Mouse (Mus musculus): ENCODE data around the gene Spata31d1a. TPM values are rescaled to one million over a fixed set of nuclear protein-coding genes. Genes with fewer than 3 reads are reported as not detected.

Gene Spata31d1a
- polyA plus RNA-seq, 1 experiment from 2014 or later: 0.03 TPM

GRCm38 (mm10) chr13:59667763-59668162 lies 42.4 kb downstream of the Spata31d1a start:
- no peaks in the 10 kb centered on the region for H3K27me3 ChIP-seq
- 0 out of 2 replicates have a peak overlapping the region, but pooled peaks have one; percentile 13 for H3K9ac ChIP-seq
- peak overlapping the region; percentile 31 for H3K27ac ChIP-seq
- no peak for DNase-seq
- H3K9me3 ChIP-seq (replicated peaks): no peaks in the 10 kb centered on the region
- H3K4me1 ChIP-seq (replicated peaks): peaks cover 74% of the 10 kb centered on the region
- WGBS (ENCODE audit: insufficient replicate concordance): 65% methylated on average over 5 of the region's 5 CpGs
- peaks cover 62% of the 10 kb centered on the region for H3K36me3 ChIP-seq
- no peak overlapping the region for H3K4me3 ChIP-seq (replicated peaks)
- H3K4me2 ChIP-seq: peak overlapping the region; percentile 21; the same call in 1 of the 2 replicates
- no peak for ATAC-seq (ENCODE audit: low read depth)

DNA sequence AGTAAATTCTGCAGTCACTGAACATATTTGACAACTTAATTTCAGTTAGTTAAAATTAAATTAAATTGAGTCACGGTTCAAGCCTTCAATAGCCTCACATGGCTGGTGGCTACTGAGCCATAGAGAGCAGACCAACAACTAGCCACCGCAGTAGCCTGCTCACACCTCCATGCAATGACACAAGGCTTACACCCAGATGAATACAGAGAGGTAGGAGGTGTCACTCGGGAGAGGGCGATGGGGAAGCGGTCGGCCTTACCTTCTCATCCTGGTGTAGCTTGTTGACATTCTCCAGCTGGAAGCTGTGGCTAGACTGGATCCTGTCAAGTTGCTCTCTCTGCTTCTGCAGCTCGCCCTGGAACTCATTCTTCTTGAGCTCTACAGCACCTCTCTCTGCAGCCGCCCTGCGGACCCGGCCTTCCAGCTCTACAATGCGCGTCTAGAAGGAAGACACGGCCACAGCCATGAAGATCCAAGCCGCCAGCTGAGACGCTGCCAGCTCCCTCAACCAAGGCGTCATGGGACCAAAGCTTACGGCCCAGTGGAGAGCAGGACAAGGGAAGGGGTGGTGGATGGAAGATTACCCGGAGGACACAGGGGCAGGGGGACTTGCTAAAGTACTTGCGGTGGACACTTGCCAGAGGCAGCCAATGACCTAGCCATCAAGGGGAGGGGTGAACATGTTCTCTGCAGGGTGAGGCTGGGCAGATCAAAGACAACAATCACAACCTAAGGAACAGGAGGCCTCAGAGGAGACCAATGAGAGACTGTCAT lies 46.0 kb downstream of the Spata31d1a start:
- Histone ChIP-seq H3K4me2 (no peak overlapping the region), H3K4me1 (replicated peaks) (peaks cover 63% of the 10 kb centered on the region), H3K4me3 (replicated peaks) (no peak overlapping the region), H3K27me3 (no peaks in the 10 kb centered on the region), H3K9ac (no peak overlapping the region), H3K9me3 (replicated peaks) (no peaks in the 10 kb centered on the region), H3K27ac (no peak overlapping the region), H3K36me3 (peaks cover 84% of the 10 kb centered on the region)
- DNase-seq (no peak), ATAC-seq (ENCODE audit: low read depth) (no peak)
- WGBS (ENCODE audit: insufficient replicate concordance): 89% methylated on average over 19 of the region's 19 CpGs

DNA sequence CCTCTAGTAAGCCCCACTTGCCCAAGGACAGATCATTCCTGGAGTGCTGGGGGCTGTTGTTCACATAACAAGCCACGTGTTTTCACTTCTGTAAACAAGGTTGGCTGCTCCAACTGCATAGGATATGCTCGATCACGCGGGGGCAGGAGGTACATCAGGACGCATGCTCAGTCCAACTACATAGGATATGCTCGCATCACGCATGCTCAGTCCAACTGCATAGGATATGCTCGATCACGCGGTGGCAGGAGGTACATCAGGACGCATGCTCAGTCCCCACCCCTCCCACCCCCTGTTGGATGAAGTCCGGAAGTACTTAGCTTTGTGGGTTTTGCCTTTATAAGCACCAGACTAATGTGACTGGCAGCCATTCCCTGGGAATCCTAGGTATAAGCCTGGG lies 48.2 kb downstream of the Spata31d1a start:
- Histone ChIP-seq H3K9ac (no peak overlapping the region), H3K9me3 (replicated peaks) (no peaks in the 10 kb centered on the region), H3K27ac (no peak overlapping the region), H3K36me3 (peaks cover 95% of the 10 kb centered on the region), H3K4me1 (replicated peaks) (peaks cover 50% of the 10 kb centered on the region), H3K27me3 (no peaks in the 10 kb centered on the region), H3K4me3 (replicated peaks) (no peak overlapping the region), H3K4me2 (no peak overlapping the region)
- ATAC-seq (ENCODE audit: low read depth) (no peak), DNase-seq (no peak)
- 92% methylated on average over 12 of the region's 12 CpGs for WGBS (ENCODE audit: insufficient replicate concordance)

GRCm38 (mm10) chr13:59661387-59661786 lies 48.7 kb downstream of the Spata31d1a start:
- peaks cover 50% of the 10 kb centered on the region for H3K4me1 ChIP-seq (replicated peaks)
- H3K4me3 ChIP-seq (replicated peaks): no peak overlapping the region
- no peak overlapping the region for H3K4me2 ChIP-seq
- no peak for DNase-seq
- ATAC-seq (ENCODE audit: low read depth): no peak
- no peaks in the 10 kb centered on the region for H3K27me3 ChIP-seq
- no peaks in the 10 kb centered on the region for H3K9me3 ChIP-seq (replicated peaks)
- no peak overlapping the region for H3K27ac ChIP-seq
- H3K9ac ChIP-seq: no peak overlapping the region
- H3K36me3 ChIP-seq: peaks cover 95% of the 10 kb centered on the region
- whole genome bisulfite sequencing (ENCODE audit: insufficient replicate concordance): 85% methylated on average over 8 of the region's 8 CpGs

GRCm38 (mm10) chr13:59660371-59660770 lies 49.8 kb downstream of the Spata31d1a start:
- Histone ChIP-seq H3K4me1 (replicated peaks) (peaks cover 48% of the 10 kb centered on the region), H3K4me2 (no peak overlapping the region), H3K4me3 (replicated peaks) (no peak overlapping the region), H3K9me3 (replicated peaks) (no peaks in the 10 kb centered on the region), H3K27ac (no peak overlapping the region), H3K36me3 (peaks cover 91% of the 10 kb centered on the region), H3K27me3 (no peaks in the 10 kb centered on the region), H3K9ac (no peak overlapping the region)
- ATAC-seq (ENCODE audit: low read depth) (peak; percentile 49; the same call in 1 of the 2 replicates), DNase-seq (no peak)
- WGBS (ENCODE audit: insufficient replicate concordance): 84% methylated on average over 3 of the region's 3 CpGs

GRCm38 (mm10) chr13:59657781-59658180 lies 52.3 kb downstream of the Spata31d1a start:
- Histone ChIP-seq H3K4me1 (replicated peaks) (peaks cover 49% of the 10 kb centered on the region), H3K27me3 (no peaks in the 10 kb centered on the region), H3K4me3 (replicated peaks) (no peak overlapping the region), H3K9me3 (replicated peaks) (no peaks in the 10 kb centered on the region), H3K27ac (no peak overlapping the region), H3K9ac (no peak overlapping the region), H3K4me2 (no peak overlapping the region), H3K36me3 (peaks cover 89% of the 10 kb centered on the region)
- DNase-seq (no peak), ATAC-seq (ENCODE audit: low read depth) (no peak)
- 72% methylated on average over 5 of the region's 5 CpGs for WGBS (ENCODE audit: insufficient replicate concordance)

- no peak for DNase-seq
- H3K36me3 ChIP-seq: peaks cover 89% of the 10 kb centered on the region
- no peak overlapping the region for H3K9ac ChIP-seq
- no peak for ATAC-seq (ENCODE audit: low read depth)
- no peaks in the 10 kb centered on the region for H3K27me3 ChIP-seq
- no peaks in the 10 kb centered on the region for H3K9me3 ChIP-seq (replicated peaks)
- H3K4me2 ChIP-seq: no peak overlapping the region
- H3K4me3 ChIP-seq (replicated peaks): no peak overlapping the region
- H3K4me1 ChIP-seq (replicated peaks): peaks cover 49% of the 10 kb centered on the region
- WGBS (ENCODE audit: insufficient replicate concordance): 75% methylated on average over 4 of the region's 4 CpGs
- peak overlapping the region; percentile 43; the same call in 1 of the 2 replicates for H3K27ac ChIP-seq
These were observed 53.1 kb downstream of the Spata31d1a start for GRCm38 (mm10) chr13:59656975-59657388.

- Histone ChIP-seq H3K27ac (peak overlapping the region; percentile 43; the same call in 1 of the 2 replicates), H3K9me3 (replicated peaks) (no peaks in the 10 kb centered on the region), H3K4me1 (replicated peaks) (peaks cover 45% of the 10 kb centered on the region), H3K4me2 (no peak overlapping the region), H3K4me3 (replicated peaks) (no peak overlapping the region), H3K36me3 (peaks cover 86% of the 10 kb centered on the region), H3K27me3 (no peaks in the 10 kb centered on the region), H3K9ac (no peak overlapping the region)
- DNase-seq (no peak), ATAC-seq (ENCODE audit: low read depth) (peak; percentile 43)
- WGBS (ENCODE audit: insufficient replicate concordance): 42% methylated on average over 10 of the region's 10 CpGs
These were observed 53.8 kb downstream of the Spata31d1a start for GRCm38 (mm10) chr13:59656316-59656832.

DNA sequence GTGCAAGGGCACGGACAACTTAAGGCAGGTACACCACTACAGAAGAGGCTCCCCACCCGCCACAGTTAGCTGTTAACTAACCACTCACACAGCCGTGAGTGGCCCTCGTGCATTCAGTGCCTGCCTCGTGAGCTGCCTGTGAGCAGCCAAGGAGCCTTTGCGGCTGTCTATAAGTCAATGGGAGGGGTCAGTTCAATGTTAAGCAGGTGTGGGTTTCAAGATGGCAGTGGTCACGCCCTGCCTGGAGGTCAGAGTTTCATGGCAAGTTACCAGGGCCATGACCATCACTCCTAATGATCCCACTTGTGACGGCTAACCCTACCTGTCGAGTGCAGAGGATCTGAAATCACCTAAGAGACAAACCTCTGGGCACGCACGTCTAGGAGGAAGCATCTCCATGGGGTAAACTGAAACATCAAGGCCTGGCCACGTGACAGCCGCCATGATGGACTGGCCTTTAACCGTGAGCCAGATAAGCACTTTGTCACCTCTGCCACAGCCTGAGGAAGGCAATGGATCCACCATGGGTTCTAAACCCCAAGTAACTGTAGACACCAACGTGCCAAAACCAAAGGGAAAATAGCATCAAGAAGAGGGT lies 54.3 kb downstream of the Spata31d1a start:
- no peak for DNase-seq
- 83% methylated on average over 15 of the region's 15 CpGs for WGBS (ENCODE audit: insufficient replicate concordance)
- Histone ChIP-seq H3K27me3 (no peaks in the 10 kb centered on the region), H3K4me1 (replicated peaks) (peaks cover 41% of the 10 kb centered on the region), H3K27ac (0 out of 2 replicates have a peak overlapping the region, but pooled peaks have one; percentile 43), H3K4me3 (replicated peaks) (no peak overlapping the region), H3K9ac (no peak overlapping the region), H3K4me2 (no peak overlapping the region), H3K9me3 (replicated peaks) (no peaks in the 10 kb centered on the region), H3K36me3 (peaks cover 86% of the 10 kb centered on the region)
- no peak for ATAC-seq (ENCODE audit: low read depth)

DNA sequence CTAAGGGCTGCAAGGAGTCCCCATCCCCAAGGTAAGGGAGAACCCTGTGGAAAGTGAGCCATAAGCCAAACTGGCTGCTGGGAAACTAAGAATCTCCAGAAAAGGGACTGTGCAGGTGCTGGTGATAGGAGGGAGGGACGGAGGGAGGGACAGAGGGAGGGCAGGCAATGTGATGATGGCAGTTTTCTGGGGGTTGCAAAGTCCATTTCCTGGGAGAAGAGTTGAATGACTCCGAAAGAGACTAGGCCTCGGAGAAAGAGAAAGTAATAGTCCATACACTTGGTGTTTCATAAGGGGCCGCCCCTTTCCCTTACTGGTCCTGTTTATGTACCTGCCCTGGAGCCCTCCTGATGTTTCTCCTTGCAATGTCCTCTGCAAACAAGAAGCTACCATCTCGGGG lies 55.7 kb downstream of the Spata31d1a start:
- WGBS (ENCODE audit: insufficient replicate concordance): 79% methylated on average over 5 of the region's 5 CpGs
- H3K4me3 ChIP-seq (replicated peaks): no peak overlapping the region
- peaks cover 34% of the 10 kb centered on the region for H3K4me1 ChIP-seq (replicated peaks)
- no peak overlapping the region for H3K9ac ChIP-seq
- ATAC-seq (ENCODE audit: low read depth) (no peak), DNase-seq (no peak)
- H3K36me3 ChIP-seq: peaks cover 86% of the 10 kb centered on the region
- no peak overlapping the region for H3K27ac ChIP-seq
- no peaks in the 10 kb centered on the region for H3K27me3 ChIP-seq
- no peaks in the 10 kb centered on the region for H3K9me3 ChIP-seq (replicated peaks)
- no peak overlapping the region for H3K4me2 ChIP-seq

DNA sequence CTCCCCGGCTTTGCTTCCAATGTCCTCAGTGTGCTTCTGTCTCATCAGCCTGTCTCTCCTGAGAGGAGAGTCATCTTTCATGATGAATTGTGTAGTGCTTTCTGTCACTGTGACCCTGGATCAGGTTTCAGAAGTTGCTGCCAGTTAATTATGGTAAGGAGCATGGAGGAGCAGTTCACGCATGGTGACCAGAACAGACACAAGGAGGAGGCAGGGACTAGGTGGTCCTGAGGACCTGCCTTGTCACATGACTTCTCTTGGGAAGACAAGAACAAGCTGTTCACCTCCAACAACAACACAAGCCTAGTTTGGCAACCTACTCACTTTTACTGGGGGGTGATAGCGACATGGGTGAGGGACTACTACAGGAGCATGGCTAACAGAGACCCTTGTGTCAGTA lies 57.0 kb downstream of the Spata31d1a start:
- peaks cover 86% of the 10 kb centered on the region for H3K36me3 ChIP-seq
- no peak overlapping the region for H3K9ac ChIP-seq
- no peak for ATAC-seq (ENCODE audit: low read depth)
- H3K4me3 ChIP-seq (replicated peaks): no peak overlapping the region
- peaks cover 34% of the 10 kb centered on the region for H3K4me1 ChIP-seq (replicated peaks)
- 86% methylated on average over 3 of the region's 3 CpGs for WGBS (ENCODE audit: insufficient replicate concordance)
- DNase-seq: no peak
- H3K4me2 ChIP-seq: no peak overlapping the region
- no peaks in the 10 kb centered on the region for H3K9me3 ChIP-seq (replicated peaks)
- H3K27me3 ChIP-seq: no peaks in the 10 kb centered on the region
- no peak overlapping the region for H3K27ac ChIP-seq

Data from liver, embryonic 13.5 days (tissue).